Mouse (Mus musculus): Measurements from ENCODE around the gene Schip1. TPM values are rescaled to one million over a fixed set of nuclear protein-coding genes. Genes with fewer than 3 reads are reported as not detected.

Schip1 gene
- polyA plus RNA-seq, 1 experiment, result 2.5 TPM

- TF ChIP-seq CTCF (IDR thresholded peaks at IDR 0.05; ENCODE audit: control insufficient read depth, insufficient read depth, insufficient replicate concordance, low read depth, low read length) (0 out of 2 replicates have a peak, but pooled peaks have one; percentile 18), POLR2A (IDR thresholded peaks at IDR 0.05; ENCODE audit: control insufficient read depth, low read depth, low read length) (no peak)
- Histone ChIP-seq H3K27ac (ENCODE audit: control insufficient read depth, insufficient read depth, low read depth, low read length) (no peak overlapping the region), H3K27me3 (ENCODE audit: control insufficient read depth, insufficient read depth, low read length) (no peaks in the 10 kb centered on the region), H3K36me3 (ENCODE audit: control insufficient read depth, insufficient read depth, low read length) (no peaks in the 10 kb centered on the region), H3K4me3 (ENCODE audit: control insufficient read depth, low read depth, low read length) (no peak overlapping the region), H3K4me1 (ENCODE audit: control insufficient read depth, insufficient read depth, low read length) (no peaks in the 10 kb centered on the region)
These were observed 478.4 kb downstream of the Schip1 start for GRCm38 (mm10) chr3:68542944-68543501.

- no peak for TF ChIP-seq POLR2A (IDR thresholded peaks at IDR 0.05; ENCODE audit: control insufficient read depth, low read depth, low read length)
- no peak for TF ChIP-seq CTCF (IDR thresholded peaks at IDR 0.05; ENCODE audit: control insufficient read depth, insufficient read depth, insufficient replicate concordance, low read depth, low read length)
- H3K27me3 ChIP-seq (ENCODE audit: control insufficient read depth, insufficient read depth, low read length), result no peaks in the 10 kb centered on the region
- no peak overlapping the region for H3K4me3 ChIP-seq (ENCODE audit: control insufficient read depth, low read depth, low read length)
- no peaks in the 10 kb centered on the region for H3K36me3 ChIP-seq (ENCODE audit: control insufficient read depth, insufficient read depth, low read length)
- no peaks in the 10 kb centered on the region for H3K4me1 ChIP-seq (ENCODE audit: control insufficient read depth, insufficient read depth, low read length)
- H3K27ac ChIP-seq (ENCODE audit: control insufficient read depth, insufficient read depth, low read depth, low read length), result no peak overlapping the region
These were observed 480.2 kb downstream of the Schip1 start for GRCm38 (mm10) chr3:68544811-68545210.

GRCm38 (mm10) chr3:68545898-68546297 lies 481.3 kb downstream of the Schip1 start:
- Histone ChIP-seq H3K4me3 (ENCODE audit: control insufficient read depth, low read depth, low read length) (no peak overlapping the region), H3K27me3 (ENCODE audit: control insufficient read depth, insufficient read depth, low read length) (no peaks in the 10 kb centered on the region), H3K27ac (ENCODE audit: control insufficient read depth, insufficient read depth, low read depth, low read length) (no peak overlapping the region), H3K36me3 (ENCODE audit: control insufficient read depth, insufficient read depth, low read length) (no peaks in the 10 kb centered on the region), H3K4me1 (ENCODE audit: control insufficient read depth, insufficient read depth, low read length) (no peaks in the 10 kb centered on the region)
- TF ChIP-seq CTCF (IDR thresholded peaks at IDR 0.05; ENCODE audit: control insufficient read depth, insufficient read depth, insufficient replicate concordance, low read depth, low read length), result no peak
- TF ChIP-seq POLR2A (IDR thresholded peaks at IDR 0.05; ENCODE audit: control insufficient read depth, low read depth, low read length), result no peak

GRCm38 (mm10) chr3:68555087-68555662 lies 490.6 kb downstream of the Schip1 start:
- Histone ChIP-seq H3K4me1 (ENCODE audit: control insufficient read depth, insufficient read depth, low read length) (no peaks in the 10 kb centered on the region), H3K4me3 (ENCODE audit: control insufficient read depth, low read depth, low read length) (no peak overlapping the region), H3K27me3 (ENCODE audit: control insufficient read depth, insufficient read depth, low read length) (no peaks in the 10 kb centered on the region), H3K36me3 (ENCODE audit: control insufficient read depth, insufficient read depth, low read length) (no peaks in the 10 kb centered on the region), H3K27ac (ENCODE audit: control insufficient read depth, insufficient read depth, low read depth, low read length) (no peak overlapping the region)
- TF ChIP-seq CTCF (IDR thresholded peaks at IDR 0.05; ENCODE audit: control insufficient read depth, insufficient read depth, insufficient replicate concordance, low read depth, low read length), result no peak
- no peak for TF ChIP-seq POLR2A (IDR thresholded peaks at IDR 0.05; ENCODE audit: control insufficient read depth, low read depth, low read length)

GRCm38 (mm10) chr3:68556891-68557290 lies 492.3 kb downstream of the Schip1 start:
- no peaks in the 10 kb centered on the region for H3K4me1 ChIP-seq (ENCODE audit: control insufficient read depth, insufficient read depth, low read length)
- TF ChIP-seq CTCF (IDR thresholded peaks at IDR 0.05; ENCODE audit: control insufficient read depth, insufficient read depth, insufficient replicate concordance, low read depth, low read length) (no peak), POLR2A (IDR thresholded peaks at IDR 0.05; ENCODE audit: control insufficient read depth, low read depth, low read length) (no peak)
- H3K4me3 ChIP-seq (ENCODE audit: control insufficient read depth, low read depth, low read length), result no peak overlapping the region
- H3K27me3 ChIP-seq (ENCODE audit: control insufficient read depth, insufficient read depth, low read length), result no peaks in the 10 kb centered on the region
- H3K27ac ChIP-seq (ENCODE audit: control insufficient read depth, insufficient read depth, low read depth, low read length), result no peak overlapping the region
- no peaks in the 10 kb centered on the region for H3K36me3 ChIP-seq (ENCODE audit: control insufficient read depth, insufficient read depth, low read length)

- Histone ChIP-seq H3K4me3 (ENCODE audit: control insufficient read depth, low read depth, low read length) (no peak overlapping the region), H3K36me3 (ENCODE audit: control insufficient read depth, insufficient read depth, low read length) (no peaks in the 10 kb centered on the region), H3K27ac (ENCODE audit: control insufficient read depth, insufficient read depth, low read depth, low read length) (no peak overlapping the region), H3K27me3 (ENCODE audit: control insufficient read depth, insufficient read depth, low read length) (no peaks in the 10 kb centered on the region), H3K4me1 (ENCODE audit: control insufficient read depth, insufficient read depth, low read length) (no peaks in the 10 kb centered on the region)
- no peak for TF ChIP-seq POLR2A (IDR thresholded peaks at IDR 0.05; ENCODE audit: control insufficient read depth, low read depth, low read length)
These were observed 494.1 kb downstream of the Schip1 start for GRCm38 (mm10) chr3:68558744-68559143.

GRCm38 (mm10) chr3:68560057-68560456 lies 495.5 kb downstream of the Schip1 start:
- no peak overlapping the region for H3K4me3 ChIP-seq (ENCODE audit: control insufficient read depth, low read depth, low read length)
- no peaks in the 10 kb centered on the region for H3K36me3 ChIP-seq (ENCODE audit: control insufficient read depth, insufficient read depth, low read length)
- no peaks in the 10 kb centered on the region for H3K4me1 ChIP-seq (ENCODE audit: control insufficient read depth, insufficient read depth, low read length)
- H3K27ac ChIP-seq (ENCODE audit: control insufficient read depth, insufficient read depth, low read depth, low read length), result no peak overlapping the region
- TF ChIP-seq CTCF (IDR thresholded peaks at IDR 0.05; ENCODE audit: control insufficient read depth, insufficient read depth, insufficient replicate concordance, low read depth, low read length), result no peak
- no peak for TF ChIP-seq POLR2A (IDR thresholded peaks at IDR 0.05; ENCODE audit: control insufficient read depth, low read depth, low read length)
- H3K27me3 ChIP-seq (ENCODE audit: control insufficient read depth, insufficient read depth, low read length), result no peaks in the 10 kb centered on the region

All from testis, adult 2 months (tissue).